Mouse (Mus musculus) right cerebral cortex, postnatal 10 days (tissue): ENCODE results near the gene Xcr1.

Experiments used
- DNase-seq, 2 experiments: peaks; one replicate each; pipeline ENCODE4 v3.0.0; 2021; ENCODE audit warnings: low spot score in 2 of 2

Xcr1 gene

GRCm38 (mm10) chr9:123861929-123862328 lies at the start of gene Xcr1:
Xcr1 (minus strand) TSS chr9:123862029.
- DNase-seq: no peak

- no peak for DNase-seq
These were observed 10.2 kb upstream of the Xcr1 start for GRCm38 (mm10) chr9:123872049-123872448.

GRCm38 (mm10) chr9:123869167-123869784 lies 7.4 kb upstream of the Xcr1 start:
- no peak for DNase-seq

GRCm38 (mm10) chr9:123863641-123864040 lies 1.8 kb upstream of the Xcr1 start:
- DNase-seq: no peak

DNA sequence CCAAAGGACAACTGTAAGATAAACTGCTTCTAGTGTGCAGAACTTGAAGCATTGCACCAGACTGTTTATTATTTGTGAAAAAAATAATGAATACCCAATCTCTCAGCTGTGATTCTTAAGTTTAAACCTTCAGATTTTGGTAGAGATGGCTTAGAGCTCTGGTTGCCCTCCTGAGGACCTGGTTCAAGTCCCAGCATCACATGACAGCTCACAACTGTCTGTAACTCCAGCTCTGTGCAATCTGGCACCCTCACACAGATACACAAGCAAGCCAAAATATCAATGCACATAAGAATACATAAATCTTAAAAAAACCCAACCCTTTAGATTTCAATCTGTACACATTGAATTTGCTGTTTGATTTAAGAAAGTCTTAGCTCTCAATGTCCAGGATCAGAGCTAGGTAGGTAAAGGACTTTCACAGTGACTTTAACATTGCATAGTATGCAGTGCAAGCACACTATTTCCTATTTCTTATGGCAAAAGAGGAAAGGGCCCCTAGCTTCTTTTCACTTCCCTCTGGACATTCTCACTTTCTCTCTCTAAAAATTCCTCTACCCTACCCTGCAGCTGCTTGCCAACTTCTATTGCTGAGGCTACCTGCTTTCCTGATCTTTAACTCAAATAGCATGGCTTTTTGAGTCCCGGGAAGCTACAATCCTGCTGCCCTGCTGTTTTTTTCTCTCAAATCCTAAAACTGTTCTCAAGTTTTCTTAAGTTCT lies 1.2 kb upstream of the Xcr1 start:
- no peak for DNase-seq

DNA sequence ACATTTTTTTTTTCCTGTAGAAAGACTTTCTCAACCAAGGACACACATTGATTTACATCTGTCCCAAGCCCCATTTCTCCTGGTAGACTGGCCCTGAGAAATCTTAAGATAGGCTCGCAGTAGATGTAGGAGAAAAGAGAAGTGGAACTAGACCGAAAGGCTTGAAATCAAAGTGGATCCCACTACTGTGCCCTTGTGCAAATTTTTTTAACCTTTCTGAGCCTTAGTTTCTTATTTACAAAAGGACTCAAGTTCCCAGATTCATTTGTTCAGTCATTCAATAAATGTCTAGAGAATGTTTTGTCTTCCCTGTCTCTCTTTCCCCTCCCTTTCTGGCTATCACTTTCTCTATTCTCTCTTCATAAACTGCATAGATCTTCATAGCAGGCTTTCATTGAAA lies 5.0 kb downstream of the Xcr1 start:
- DNase-seq: no peak

DNA sequence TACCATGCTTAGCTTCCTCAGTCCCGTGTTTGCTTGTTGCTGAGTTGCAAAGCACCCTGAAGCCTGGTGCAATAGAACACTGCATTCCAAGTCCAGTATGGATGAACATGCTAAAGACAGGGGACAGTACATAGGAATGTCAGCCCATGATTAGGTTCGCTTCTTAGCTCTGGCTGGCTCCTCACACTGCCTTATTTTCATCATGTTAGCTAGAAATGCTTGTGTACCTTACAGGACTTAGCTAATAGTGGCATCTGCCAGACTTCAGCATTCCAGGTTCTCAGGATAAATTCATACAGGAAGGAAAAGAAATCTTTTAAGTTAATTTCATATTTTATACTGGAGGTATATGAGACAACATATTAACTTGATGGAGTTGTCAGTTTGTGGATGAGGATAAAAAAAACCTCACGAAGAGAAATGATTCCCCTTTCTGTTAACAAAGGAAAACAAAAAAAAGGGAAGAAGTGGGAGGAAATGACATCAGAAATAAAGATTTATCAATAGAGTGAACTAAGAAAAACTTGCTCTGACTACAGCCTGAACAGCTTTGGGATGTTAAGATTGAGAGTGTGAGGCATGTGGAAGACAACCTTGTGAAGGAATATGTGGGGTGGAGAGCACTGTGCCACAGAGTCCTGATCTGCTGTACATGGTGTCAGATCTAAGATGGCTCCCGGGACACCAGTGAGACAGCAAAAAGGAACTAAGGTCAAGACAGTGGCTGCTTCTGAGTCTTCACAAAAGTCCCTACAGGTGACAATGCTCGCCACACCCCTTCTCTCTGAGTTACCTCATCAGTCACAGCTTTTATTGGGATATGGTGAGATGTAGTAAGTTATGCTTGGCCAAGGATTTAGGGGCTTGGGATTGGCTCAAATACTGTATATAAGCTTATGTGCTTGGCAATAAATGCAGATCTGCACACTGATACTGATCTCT lies 9.1 kb downstream of the Xcr1 start:
- peak in 1 of 2 experiments; percentile 33 for DNase-seq

DNA sequence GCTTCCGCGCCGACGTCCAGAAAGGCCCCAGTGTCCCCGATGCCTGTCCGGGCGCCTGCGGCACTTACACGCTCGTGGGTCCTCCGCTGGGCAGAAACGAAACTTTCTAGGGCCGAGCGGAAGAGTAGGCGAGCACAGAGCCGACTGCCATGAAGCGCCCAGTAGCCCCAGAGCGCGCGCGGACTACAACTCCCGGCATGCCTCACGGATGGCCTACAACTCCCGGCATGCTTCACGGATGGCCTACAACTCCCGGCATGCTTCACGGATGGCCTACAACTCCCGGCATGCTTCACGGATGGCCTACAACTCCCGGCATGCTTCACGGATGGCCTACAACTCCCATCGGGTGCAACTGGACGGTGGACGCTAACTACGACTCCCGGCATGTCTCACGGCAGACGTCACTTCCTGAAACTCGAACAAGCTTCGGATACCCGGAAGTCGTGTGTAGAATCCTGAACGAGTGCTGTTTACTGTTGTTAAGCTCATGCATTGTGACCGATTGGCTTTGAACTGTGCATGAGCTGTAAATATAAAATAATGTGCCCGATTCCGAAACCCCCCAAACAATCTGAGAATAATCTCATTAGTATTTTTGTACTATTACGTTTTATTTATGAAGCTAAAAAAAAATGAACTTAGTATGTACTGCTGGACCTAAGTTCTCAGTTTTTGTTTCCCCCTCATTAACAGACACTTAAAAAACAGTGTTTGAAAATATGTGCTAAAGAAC lies 9.9 kb downstream of the Xcr1 start, which contains the start of gene Fyco1:
Gene Fyco1 (minus strand): TSS at position 187 of the 736 bp plus-strand sequence.
- DNase-seq: peak; percentile 98 to 99

DNA sequence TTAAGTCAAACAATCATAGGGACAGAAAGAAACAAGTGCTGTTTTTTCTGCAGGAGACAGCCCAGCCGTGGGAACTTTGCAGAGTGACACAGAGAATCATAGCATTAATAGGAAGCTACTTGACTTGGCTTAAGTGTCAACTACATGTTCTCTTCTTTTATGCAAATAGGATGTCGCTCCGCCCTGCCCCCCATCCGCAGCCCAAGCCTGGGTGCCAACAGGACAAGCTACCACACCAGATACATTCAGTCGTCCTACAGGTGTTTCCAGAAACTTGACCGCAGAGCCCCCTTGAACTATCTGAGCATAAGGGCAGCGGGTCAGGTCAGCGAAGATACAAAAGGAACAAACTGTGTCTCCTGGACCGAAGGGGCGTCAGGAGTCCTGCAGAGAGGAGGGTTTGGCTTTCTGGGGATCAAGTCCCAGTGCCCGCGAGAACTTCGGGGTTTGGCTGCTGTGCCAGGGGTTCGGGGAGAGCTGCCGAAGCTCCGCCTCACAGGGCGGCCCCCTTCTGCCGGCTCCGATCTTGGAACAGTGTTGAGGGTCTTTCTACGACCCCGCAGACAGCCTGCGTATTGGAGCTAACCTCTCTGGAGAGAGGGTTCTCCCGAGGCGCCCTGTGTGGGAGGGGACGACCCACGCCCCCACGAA lies 10.6 kb downstream of the Xcr1 start:
- peak; percentile 58 to 71 for DNase-seq

GRCm38 (mm10) chr9:123850705-123851061 lies 11.1 kb downstream of the Xcr1 start:
- DNase-seq: peak; percentile 34 to 52

GRCm38 (mm10) chr9:123849976-123850695 lies 11.7 kb downstream of the Xcr1 start:
- DNase-seq: no peak

DNA sequence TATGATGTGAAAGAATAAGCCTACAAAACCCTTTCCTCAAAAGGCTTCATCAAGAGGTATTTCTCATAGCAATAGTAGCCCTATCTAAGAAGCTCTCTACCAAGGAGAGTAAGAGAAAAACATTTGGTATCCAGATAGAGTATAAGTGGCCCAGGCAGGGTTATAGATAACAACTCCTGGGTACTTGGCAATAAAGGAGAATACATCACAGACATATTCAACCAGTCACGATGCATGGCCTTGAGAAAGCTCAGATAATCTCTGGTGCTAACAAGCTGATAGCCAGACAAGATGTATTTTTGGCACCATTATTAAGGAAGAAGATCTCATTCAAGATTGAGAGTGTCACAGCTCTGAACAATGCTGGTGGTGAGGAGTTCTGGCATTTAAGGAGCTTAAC lies 15.3 kb downstream of the Xcr1 start:
- no peak for DNase-seq

- DNase-seq: no peak
These were observed 16.7 kb downstream of the Xcr1 start for GRCm38 (mm10) chr9:123845120-123845519.

DNA sequence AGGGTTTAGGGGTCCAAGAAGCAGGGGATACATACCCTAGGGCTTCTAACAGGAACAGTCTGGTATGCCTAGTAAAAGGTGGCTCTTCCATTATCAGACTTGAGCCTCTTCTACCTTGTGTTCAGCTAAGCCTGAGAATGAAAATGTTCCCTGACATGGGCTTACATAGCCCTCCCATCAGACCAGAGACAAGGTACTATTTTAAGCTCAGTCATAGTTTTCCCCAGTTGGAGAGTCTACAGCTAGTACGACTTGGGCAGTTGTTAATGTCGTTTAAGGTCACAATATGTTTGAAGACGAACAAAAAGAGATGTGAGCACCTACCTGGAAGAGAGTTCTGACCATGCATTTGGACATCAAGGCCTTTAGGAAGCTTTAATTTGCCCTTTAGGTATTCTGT lies 17.4 kb downstream of the Xcr1 start:
- DNase-seq: no peak

DNA sequence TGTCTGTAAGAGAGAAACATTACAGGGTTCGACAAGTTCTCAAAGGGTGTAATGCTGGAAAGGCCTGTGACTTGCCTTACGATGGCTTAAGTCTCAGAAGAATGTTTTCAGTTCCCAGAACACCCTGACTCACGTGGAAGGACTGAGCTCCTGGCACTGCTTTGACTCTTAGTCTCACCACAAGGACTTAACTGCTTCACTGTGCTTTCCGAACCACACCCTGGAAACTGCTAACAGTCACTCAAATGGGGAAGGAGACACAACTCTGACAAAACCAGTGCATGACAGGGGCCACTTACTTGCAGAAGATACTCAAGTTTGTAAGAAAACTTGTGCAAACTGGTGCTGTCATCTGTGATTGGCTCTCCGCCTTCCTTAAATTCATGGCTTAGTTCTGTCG lies 21.6 kb downstream of the Xcr1 start:
- DNase-seq: no peak

- DNase-seq: no peak
These were observed 26.0 kb downstream of the Xcr1 start for GRCm38 (mm10) chr9:123835851-123836250.

DNA sequence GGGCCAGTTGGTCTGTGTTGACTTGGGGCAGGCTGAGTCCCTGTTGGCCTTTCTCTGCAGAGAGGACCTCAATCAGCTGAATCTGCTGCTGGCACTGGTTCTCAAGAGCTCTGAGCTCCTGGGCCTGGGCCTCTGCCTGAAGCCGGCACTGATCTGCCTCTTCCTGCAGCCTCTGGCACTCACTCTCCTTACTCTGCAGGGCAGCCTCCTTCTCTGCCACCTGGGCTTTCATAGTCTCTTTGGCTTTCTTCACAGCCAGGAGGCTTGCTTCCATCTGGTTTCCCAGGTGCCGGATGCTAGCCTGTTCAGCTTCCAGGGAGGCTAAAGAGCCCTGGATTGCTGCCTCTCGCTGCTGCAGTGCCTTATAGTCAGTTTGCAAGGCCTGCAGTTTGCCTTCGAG lies 32.9 kb downstream of the Xcr1 start:
- peak in 1 of 2 experiments; percentile 31 for DNase-seq

DNA sequence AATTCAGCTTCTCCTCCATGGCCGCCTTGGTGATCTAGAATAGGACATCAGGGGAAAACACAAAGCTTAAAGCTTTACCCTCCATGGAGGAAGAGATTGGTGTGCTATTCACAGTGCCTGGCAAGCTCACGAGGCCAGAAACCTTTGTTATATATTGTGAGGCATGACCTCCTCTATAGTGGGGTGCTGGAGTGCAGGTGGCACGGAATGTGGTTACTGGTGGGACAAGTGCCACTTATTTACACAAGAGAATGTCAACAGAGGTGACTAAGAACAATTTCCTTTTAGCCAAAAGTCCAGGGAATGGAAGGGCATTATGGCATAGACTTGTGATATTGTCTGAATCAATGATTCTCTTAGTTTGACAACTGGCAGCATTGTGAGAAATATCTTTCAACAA lies 35.2 kb downstream of the Xcr1 start:
- no peak for DNase-seq

GRCm38 (mm10) chr9:123818601-123819000 lies 43.2 kb downstream of the Xcr1 start:
- no peak for DNase-seq

- DNase-seq: no peak
These were observed 45.8 kb downstream of the Xcr1 start for GRCm38 (mm10) chr9:123815996-123816395.

- no peak for DNase-seq
These were observed 46.4 kb downstream of the Xcr1 start for GRCm38 (mm10) chr9:123815444-123815843.
